15 mouse cellular contexts compared by ENCODE assay signal in genomic region chr1:149922219-149922618, GRCm38 (mm10).
"Had no signal": no experiment of that assay in that cellular context is flagged by ENCODE, and none has a peak within 500 bp of the region (broad histone marks: within the 10 kb centered on the region; RNA-seq: fewer than 3 reads in every experiment).

No protein-coding gene starts in this region.

- H3K27me3 ChIP-seq: limb, embryonic 15.5 days; liver, embryonic 12.5 days; lung, embryonic 15.5 days; midbrain, embryonic 12.5 days; neural tube, embryonic 13.5 days had no signal

- H3K36me3 ChIP-seq: limb, embryonic 15.5 days; liver, embryonic 12.5 days; lung, embryonic 15.5 days; midbrain, embryonic 12.5 days; neural tube, embryonic 13.5 days had no signal

- H3K4me3 ChIP-seq: limb, embryonic 15.5 days; liver, embryonic 12.5 days; lung, embryonic 15.5 days; midbrain, embryonic 12.5 days; neural tube, embryonic 13.5 days had no signal

- H3K27ac ChIP-seq: limb, embryonic 15.5 days; liver, embryonic 12.5 days; lung, embryonic 15.5 days; midbrain, embryonic 12.5 days; neural tube, embryonic 13.5 days had no signal

- H3K9ac ChIP-seq: limb, embryonic 15.5 days; liver, embryonic 12.5 days; lung, embryonic 15.5 days; midbrain, embryonic 12.5 days; neural tube, embryonic 13.5 days had no signal

- H3K4me2 ChIP-seq: limb, embryonic 15.5 days; liver, embryonic 12.5 days; lung, embryonic 15.5 days; midbrain, embryonic 12.5 days; neural tube, embryonic 13.5 days had no signal

- H3K9me3 ChIP-seq: limb, embryonic 15.5 days; liver, embryonic 12.5 days; lung, embryonic 15.5 days; midbrain, embryonic 12.5 days; neural tube, embryonic 13.5 days had no signal

- ATAC-seq: liver, embryonic 12.5 days; midbrain, embryonic 16.5 days had no signal

- DNase-seq: kidney, adult 18-20 months; kidney, postnatal 4 days; layer of hippocampus, adult 9-11 months; layer of hippocampus, postnatal 36 days; lung, postnatal 14 days; right cerebral cortex, adult 18-20 months; right cerebral cortex, postnatal 25 days; thymus, adult 18-20 months; thymus, postnatal 36 days had no signal

- H3K4me1 ChIP-seq: limb, embryonic 15.5 days; liver, embryonic 12.5 days; lung, embryonic 15.5 days; midbrain, embryonic 12.5 days; neural tube, embryonic 13.5 days had no signal
